Mouse (Mus musculus) stomach, postnatal 0 days (tissue): ENCODE data around the gene Gm21885.

Experiments used
- CTCF ChIP-seq: IDR thresholded peaks from 2 replicates; pipeline ENCODE4 v1.5.1; 2016; ENCODE audit warnings: antibody characterized with exemption, low read depth, mild to moderate bottlenecking, moderate library complexity
- EP300 ChIP-seq: optimal IDR thresholded peaks from 2 replicates; pipeline ENCODE3; 2016; ENCODE audit warnings: antibody characterized with exemption

DNA sequence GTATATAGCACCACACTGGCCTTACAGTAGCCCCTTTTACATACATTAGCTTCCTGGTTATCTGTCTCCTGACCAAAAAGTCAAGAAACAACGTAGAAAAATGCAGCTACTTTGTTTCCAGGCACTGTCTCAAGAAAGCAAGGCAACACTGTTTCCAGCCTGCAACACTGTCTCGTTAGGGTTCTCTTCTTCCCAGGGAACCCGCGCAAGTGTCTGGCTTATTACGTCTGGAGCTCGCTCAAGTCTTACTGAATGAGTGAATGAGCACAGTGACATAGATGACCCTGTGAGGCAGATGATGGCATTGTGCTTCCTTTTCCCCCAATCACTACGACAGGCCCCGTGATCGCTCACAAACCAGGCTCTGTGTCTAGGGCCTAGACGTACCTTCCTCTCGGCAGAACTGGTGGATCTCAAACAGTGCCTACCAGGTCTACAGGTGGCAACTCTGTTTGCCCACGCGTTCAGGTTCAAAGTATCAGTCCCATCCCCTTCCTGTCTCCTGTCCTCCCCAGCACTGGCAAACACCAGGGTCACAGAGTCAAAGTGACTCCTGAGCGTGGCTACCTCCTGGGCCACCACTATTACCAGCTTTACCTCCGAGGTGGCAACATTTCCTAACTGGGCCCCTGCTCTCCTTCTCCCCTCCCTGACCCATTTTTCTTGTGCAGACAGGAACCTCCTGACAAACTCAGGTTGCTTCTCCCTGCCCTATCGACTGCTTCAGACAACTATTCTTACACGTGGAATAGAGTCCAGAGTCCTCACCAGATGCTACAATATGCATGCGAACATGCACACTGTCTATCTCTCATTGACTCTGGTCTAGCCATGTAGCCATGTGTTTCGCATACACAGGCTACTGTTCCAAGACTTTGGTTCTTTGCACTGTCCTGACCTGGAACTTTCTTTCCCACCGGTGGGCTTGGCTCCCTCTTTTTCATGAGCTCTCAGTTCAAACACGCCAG lies 8.4 kb upstream of the Gm21885 start:
- TF ChIP-seq CTCF (no peak), EP300 (no peak)
